Mouse (Mus musculus) spleen, embryonic (tissue): ENCODE measurements around the gene Ap1s1.

ENCODE experiments used
- CTCF ChIA-PET: fragments of 350-600 bp; sonication (Branson Sonifier 250); formaldehyde crosslinking; loops from one replicate; lab custom pipeline; 2022; lab: Charles Lee

Ap1s1 gene

DNA sequence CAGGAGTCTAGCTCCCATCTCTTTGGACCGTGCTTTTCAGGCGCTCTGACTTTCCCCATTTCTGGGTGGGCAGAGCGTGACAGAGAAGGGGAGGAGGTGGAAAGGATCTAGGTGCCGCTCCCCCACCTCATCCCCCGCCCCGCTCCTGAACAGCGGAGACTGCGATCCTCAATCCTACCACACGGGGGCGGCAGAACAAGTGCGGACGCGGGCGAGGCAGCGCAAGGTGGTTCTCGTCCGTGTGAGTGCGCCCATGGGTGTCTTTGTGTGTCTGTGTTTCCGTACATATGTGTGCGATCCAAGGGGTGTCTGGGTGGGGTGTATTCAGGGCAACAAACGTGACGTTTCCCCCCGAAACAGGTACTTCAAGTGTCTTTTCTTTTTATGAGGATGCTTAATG, 20.8 kb downstream of the Ap1s1 start:
- CTCF ChIA-PET, result no interaction called here

GRCm38 (mm10) chr5:137024318-137024717, 21.6 kb downstream of the Ap1s1 start:
- CTCF ChIA-PET, result no interaction called here

- CTCF ChIA-PET, result no interaction called here
These were observed 30.0 kb downstream of the Ap1s1 start for GRCm38 (mm10) chr5:137015913-137016312.

DNA sequence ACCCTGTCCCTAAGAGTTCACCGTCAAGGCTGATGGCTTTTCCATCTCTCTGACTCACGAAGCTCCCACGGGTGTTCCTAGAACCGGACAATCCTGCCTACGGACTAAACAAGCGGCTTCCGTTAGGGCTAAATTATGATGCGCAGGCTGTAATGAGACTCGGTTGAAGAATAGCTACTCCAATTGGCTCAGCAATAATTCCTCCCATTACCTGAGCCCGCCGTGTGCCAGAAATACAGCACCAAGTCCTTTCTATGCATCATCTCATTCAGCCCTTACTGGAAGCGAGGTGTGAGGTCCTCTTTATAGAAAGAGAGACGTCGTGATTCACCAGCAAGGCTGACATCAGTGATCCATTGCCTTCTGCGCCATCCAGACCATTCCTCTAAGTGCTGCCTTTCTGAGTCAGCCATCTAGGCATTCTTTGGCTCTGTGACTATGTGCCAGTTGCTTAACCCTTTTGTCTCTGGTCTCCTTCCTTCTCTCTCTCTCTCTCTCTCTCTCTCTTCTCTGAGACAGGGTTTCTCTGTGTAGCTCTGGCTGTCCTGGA, 33.5 kb downstream of the Ap1s1 start:
- CTCF ChIA-PET, result no interaction called here

- CTCF ChIA-PET, result no interaction called here
These were observed 35.9 kb downstream of the Ap1s1 start for GRCm38 (mm10) chr5:137009988-137010387.

DNA sequence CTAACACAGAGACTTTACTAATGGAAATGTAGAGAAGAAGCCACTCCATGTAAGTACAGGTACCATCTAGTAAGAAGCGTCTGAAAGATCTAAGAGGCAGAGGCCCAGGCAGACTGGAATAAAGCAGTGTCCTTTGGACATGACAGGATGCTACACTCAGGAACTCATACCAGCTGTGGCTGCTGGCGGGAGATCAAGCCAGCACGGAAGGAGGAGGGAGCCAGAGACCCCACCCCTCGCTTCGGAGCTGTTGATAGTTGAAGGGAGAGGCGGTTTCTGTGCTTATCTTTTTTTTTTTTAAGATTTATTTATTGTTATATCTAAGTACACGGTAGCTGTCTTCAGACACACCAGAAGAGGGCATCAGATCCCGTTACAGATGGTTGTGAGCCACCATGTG, 38.7 kb downstream of the Ap1s1 start:
- CTCF ChIA-PET, result no interaction called here

GRCm38 (mm10) chr5:137000612-137001011, 45.3 kb downstream of the Ap1s1 start:
- CTCF ChIA-PET, result no interaction called here

DNA sequence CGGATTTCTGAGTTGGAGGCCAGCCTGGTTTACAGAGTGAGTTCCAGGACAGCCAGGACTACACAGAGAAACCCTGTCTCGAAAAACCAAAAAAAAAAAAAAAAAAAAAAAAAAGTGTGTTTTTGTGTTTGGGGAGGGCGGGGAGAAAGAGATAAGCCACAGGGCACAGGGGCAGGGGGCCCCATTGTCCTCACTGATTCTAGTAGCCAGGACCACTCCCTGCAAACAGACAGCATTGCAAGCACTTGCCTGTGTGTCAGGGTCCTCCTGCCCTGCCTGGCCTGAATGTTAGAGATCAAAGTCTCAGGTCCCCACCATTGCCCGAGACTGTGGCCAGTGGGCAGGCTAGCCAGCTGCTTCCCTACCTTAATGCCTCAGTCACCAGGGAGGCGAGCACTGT, 46.5 kb downstream of the Ap1s1 start:
- CTCF ChIA-PET, result no interaction called here

GRCm38 (mm10) chr5:136989801-136990200, 56.1 kb downstream of the Ap1s1 start:
- CTCF ChIA-PET, result no interaction called here

GRCm38 (mm10) chr5:136988420-136988819, 57.5 kb downstream of the Ap1s1 start:
- CTCF ChIA-PET, result no interaction called here

DNA sequence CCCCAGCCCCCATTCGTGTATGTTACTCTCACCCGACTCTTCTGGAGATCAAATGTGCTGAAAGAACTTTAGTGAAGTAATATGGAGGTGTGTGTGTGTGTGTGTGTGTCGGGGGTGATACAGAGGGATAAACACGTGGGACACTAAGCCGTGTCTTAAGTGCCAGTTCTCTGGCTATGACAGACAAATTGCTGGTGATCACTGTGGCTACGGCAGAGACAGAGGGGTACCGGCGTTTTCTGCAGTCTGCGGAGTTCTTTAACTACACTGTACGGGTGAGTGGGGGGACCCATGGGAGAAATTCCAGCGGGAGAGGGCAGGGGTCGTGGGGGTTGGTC, 58.0 kb downstream of the Ap1s1 start, which contains the start of gene Znhit1:
TSS of gene Znhit1 (minus strand) at position 88 of the 338 bp plus-strand sequence.
- CTCF ChIA-PET, result no interaction called here

DNA sequence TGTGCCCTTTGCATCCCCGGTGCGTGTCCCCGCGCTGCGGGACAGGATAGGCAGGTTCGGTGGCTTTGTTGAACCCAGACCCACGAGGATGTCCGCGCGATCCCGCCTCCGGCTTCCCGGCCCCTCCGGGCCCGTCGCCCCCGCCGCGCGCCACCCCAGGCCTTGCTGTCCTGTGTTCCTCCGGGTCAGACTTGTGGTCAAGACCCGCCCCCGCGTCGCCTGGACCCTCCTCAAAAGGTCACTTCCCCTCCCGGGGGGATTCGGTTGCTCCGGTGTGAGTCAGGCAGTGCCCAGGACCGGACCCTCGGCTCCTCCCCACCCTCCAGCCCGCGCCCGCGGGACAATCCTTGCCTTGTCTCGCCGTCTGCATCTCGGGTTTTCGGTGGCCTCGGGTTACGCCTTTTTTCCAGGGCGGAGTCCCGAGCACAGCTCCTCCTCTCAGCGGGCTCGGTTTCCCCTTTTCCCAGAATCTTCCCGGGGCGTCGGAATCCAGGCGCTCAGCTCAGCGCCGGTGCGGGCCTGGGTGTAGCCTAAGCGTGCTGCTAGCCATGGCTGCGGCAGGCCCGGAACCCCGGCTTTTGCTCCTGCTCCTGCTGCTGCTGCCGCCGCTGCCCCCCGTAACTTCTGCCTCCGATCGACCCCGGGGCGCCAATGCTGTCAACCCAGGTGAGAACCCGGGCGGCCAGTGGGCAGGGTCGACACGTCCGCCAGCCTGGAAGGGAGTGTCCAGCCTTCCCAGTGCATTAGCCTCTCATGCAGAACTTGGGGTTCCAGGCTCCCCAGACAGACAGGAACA, 58.6 kb downstream of the Ap1s1 start:
- CTCF ChIA-PET, result interaction anchor here (0.7 kb wide), 1 partner anchor 735 kb away, joined by 4 read pairs; no protein-coding TSS in a partner anchor

GRCm38 (mm10) chr5:136986695-136987137, 59.2 kb downstream of the Ap1s1 start, which contains the start of gene Plod3:
Gene Plod3, plus strand, starts transcription at chr5:136987019.
- CTCF ChIA-PET, result interaction anchor here (0.7 kb wide), 1 partner anchor 735 kb away, joined by 4 read pairs; no protein-coding TSS in a partner anchor
